Mouse (Mus musculus) ZHBTc4 (cell line): ENCODE measurements around the gene Nod2.

Experiments
- DNase-seq: peaks from one replicate; pipeline ENCODE4 v3.0.0-alpha.2; 2011; ENCODE audit warnings: low read depth, low spot score

The Nod2 gene

DNA sequence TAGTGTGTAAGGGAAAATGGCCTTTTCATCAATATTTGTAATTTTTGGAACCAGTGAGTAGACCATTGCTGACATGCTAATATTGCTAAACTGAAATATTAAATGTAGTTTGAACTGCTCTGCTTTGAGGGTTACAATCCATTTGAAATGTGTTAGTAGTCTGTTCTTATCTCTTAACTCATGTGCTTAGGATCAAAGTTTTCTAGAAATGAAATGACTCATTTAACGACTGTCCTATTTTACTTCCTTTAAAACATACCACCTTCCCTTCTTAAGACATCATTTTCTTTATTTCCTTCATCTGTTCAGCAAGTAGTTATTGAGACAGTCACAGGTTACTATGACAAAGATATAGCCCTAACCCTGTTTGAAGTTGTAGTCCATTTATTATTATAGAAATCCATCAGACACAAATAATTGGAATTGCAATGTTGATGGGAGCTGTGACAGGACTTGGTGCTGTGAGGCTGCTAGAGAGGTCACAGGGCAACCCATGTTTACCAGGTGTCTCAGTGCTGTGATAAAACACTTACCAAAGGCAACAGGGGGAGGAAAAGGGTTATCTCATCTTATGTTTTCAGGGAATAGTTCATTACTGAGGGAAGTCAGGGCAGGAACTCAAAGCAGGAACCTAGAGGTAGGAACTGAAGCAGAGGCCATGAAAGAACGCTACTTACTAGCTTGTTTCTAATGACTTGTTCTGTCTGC is 76.3 kb downstream of the Nod2 start:
- DNase-seq, result no peak
